Mouse (Mus musculus) intestine, postnatal 0 days (tissue): ENCODE data around the gene Faiml. TPM values are rescaled to one million over a fixed set of nuclear protein-coding genes. Genes with fewer than 3 reads are reported as not detected.

Source experiments
- ATAC-seq: fragments of 200-750 bp; cut with Nextera tagmentation; 2 replicates; pipeline ENCODE4 v1.8.0; 2017; ENCODE audit warnings: mild to moderate bottlenecking, moderate TSS enrichment, moderate library complexity
- H3K27ac ChIP-seq: fragments of 300-500 bp; sonication (generic); 2 replicates; pipeline ENCODE4 v1.5.1; 2014; ENCODE audit warnings: mild to moderate bottlenecking, low read depth, low read length, moderate library complexity
- H3K27me3 ChIP-seq: fragments of 300-500 bp; sonication (generic); replicated peaks from 2 replicates; pipeline ENCODE4 v1.6.1; 2014; ENCODE audit warnings: low read length, mixed read lengths; ENCODE audit not compliant: control insufficient read depth, insufficient read depth
- H3K36me3 ChIP-seq: fragments of 300-500 bp; sonication (generic); 2 replicates; pipeline ENCODE4 v1.6.1; 2014; ENCODE audit warnings: mild to moderate bottlenecking, moderate library complexity; ENCODE audit not compliant: control insufficient read depth, insufficient read depth
- H3K4me1 ChIP-seq: fragments of 300-500 bp; sonication (generic); replicated peaks from 2 replicates; pipeline ENCODE4 v1.6.1; 2014; ENCODE audit warnings: antibody characterized with exemption, low read length, mixed read lengths; ENCODE audit not compliant: control insufficient read depth, insufficient read depth
- H3K4me2 ChIP-seq: fragments of 300-500 bp; sonication (generic); replicated peaks from 2 replicates; pipeline ENCODE4 v1.6.1; 2014; ENCODE audit warnings: low read depth, mild to moderate bottlenecking, moderate library complexity
- H3K4me3 ChIP-seq: fragments of 300-500 bp; sonication (generic); 2 replicates; pipeline ENCODE4 v1.5.1; 2014; ENCODE audit warnings: low read depth, low read length
- H3K9ac ChIP-seq: fragments of 300-500 bp; sonication (generic); 2 replicates; pipeline ENCODE4 v1.6.1; 2014; ENCODE audit warnings: mild to moderate bottlenecking, low read depth, low read length
- H3K9me3 ChIP-seq: fragments of 300-500 bp; sonication (generic); 2 replicates; pipeline ENCODE4 v1.6.1; 2016; ENCODE audit warnings: mixed run types; ENCODE audit not compliant: control insufficient read depth
- CTCF ChIP-seq: sonication (generic); IDR thresholded peaks from 2 replicates; pipeline ENCODE4 v1.5.1; 2016; ENCODE audit warnings: low read depth, mild to moderate bottlenecking, control low read depth, antibody characterized with exemption, moderate library complexity
- WGBS: fragments of 180-500 bp; shearing (Covaris S2); extraction: QIAGEN DNeasy Blood & Tissue Kit; methylation state at CpG from one replicate; pipeline ENCODE4 v1.1.7; 2014; 5-methylcytosine and 5-hydroxymethylcytosine counted together
- polyA plus RNA-seq: library from polyadenylated mRNA; unstranded; fragments of >200 nt; fragmentation: Nextera tagmentation; extraction: Ambion mirVana; gene quantifications from 2 replicates; pipeline ENCODE4 v1.2.1, GENCODE M21; 2015

Faiml gene
- polyA plus RNA-seq, 1 experiment from 2014 or later, result not detected

DNA sequence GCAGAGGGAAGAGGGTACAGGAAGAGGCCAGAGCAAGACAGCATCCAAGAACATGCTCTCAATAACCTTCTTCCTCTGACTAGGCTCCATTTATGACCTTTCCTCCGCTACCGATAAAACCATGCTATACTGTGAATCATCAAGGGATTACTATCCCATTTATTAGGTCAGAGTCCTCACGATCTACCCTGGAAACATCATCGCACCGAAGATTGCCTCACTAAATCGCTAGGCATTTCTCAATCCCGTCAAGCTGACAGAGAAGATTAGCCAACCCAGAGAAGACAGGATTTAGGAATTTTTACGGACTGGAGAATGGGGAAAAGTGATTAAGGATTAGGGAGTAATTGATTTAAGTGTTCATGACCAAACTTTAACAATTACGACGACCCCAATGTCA, 1.2 kb upstream of the Faiml start:
- no peak overlapping the region for H3K9ac ChIP-seq
- WGBS, result 47% methylated on average over 10 of the region's 10 CpGs

GRCm38 (mm10) chr9:99229450-99229849, 7.6 kb downstream of the Faiml start:
- no peaks in the 10 kb centered on the region for H3K9me3 ChIP-seq
- no peaks in the 10 kb centered on the region for H3K27me3 ChIP-seq
- H3K4me3 ChIP-seq, result no peak overlapping the region
- WGBS, result 82% methylated on average over 14 of the region's 14 CpGs
- no peak for ATAC-seq
- no peak for TF ChIP-seq CTCF
- H3K27ac ChIP-seq, result no peak overlapping the region
- H3K4me1 ChIP-seq, result no peaks in the 10 kb centered on the region
- no peaks in the 10 kb centered on the region for H3K36me3 ChIP-seq
- H3K9ac ChIP-seq, result no peak overlapping the region
- H3K4me2 ChIP-seq, result no peak overlapping the region

More for the DNA sequence above, 1.2 kb upstream of the Faiml start:
- H3K36me3 ChIP-seq, result no peaks in the 10 kb centered on the region
- no peak overlapping the region for H3K27ac ChIP-seq
- TF ChIP-seq CTCF, result no peak
- no peaks in the 10 kb centered on the region for H3K9me3 ChIP-seq
- no peak overlapping the region for H3K4me3 ChIP-seq
- no peak overlapping the region for H3K4me2 ChIP-seq
- peak; percentile 34; the same call in 1 of the 2 replicates for ATAC-seq
- no peaks in the 10 kb centered on the region for H3K27me3 ChIP-seq
- H3K4me1 ChIP-seq, result no peaks in the 10 kb centered on the region

GRCm38 (mm10) chr9:99224583-99224982, 12.5 kb downstream of the Faiml start:
- TF ChIP-seq CTCF, result no peak
- H3K4me2 ChIP-seq, result no peak overlapping the region
- no peak overlapping the region for H3K9ac ChIP-seq
- WGBS, result 65% methylated on average over 3 of the region's 3 CpGs
- ATAC-seq, result no peak
- no peaks in the 10 kb centered on the region for H3K4me1 ChIP-seq
- no peak overlapping the region for H3K4me3 ChIP-seq
- no peaks in the 10 kb centered on the region for H3K36me3 ChIP-seq
- no peaks in the 10 kb centered on the region for H3K27me3 ChIP-seq
- H3K27ac ChIP-seq, result no peak overlapping the region
- no peaks in the 10 kb centered on the region for H3K9me3 ChIP-seq

GRCm38 (mm10) chr9:99221636-99222035, 15.4 kb downstream of the Faiml start:
- Histone ChIP-seq H3K9ac (no peak overlapping the region), H3K9me3 (no peaks in the 10 kb centered on the region), H3K4me2 (no peak overlapping the region), H3K4me1 (no peaks in the 10 kb centered on the region), H3K27ac (no peak overlapping the region), H3K4me3 (no peak overlapping the region), H3K36me3 (no peaks in the 10 kb centered on the region), H3K27me3 (no peaks in the 10 kb centered on the region)
- 88% methylated on average over 4 of the region's 4 CpGs for WGBS
- TF ChIP-seq CTCF, result no peak
- no peak for ATAC-seq

- H3K27ac ChIP-seq, result no peak overlapping the region
- no peak for TF ChIP-seq CTCF
- H3K4me1 ChIP-seq, result no peaks in the 10 kb centered on the region
- no peak overlapping the region for H3K4me3 ChIP-seq
- ATAC-seq, result peak; percentile 43; the same call in 1 of the 2 replicates
- no peak overlapping the region for H3K9ac ChIP-seq
- H3K4me2 ChIP-seq, result no peak overlapping the region
- H3K36me3 ChIP-seq, result no peaks in the 10 kb centered on the region
- H3K9me3 ChIP-seq, result no peaks in the 10 kb centered on the region
- no peaks in the 10 kb centered on the region for H3K27me3 ChIP-seq
- WGBS, result 20% methylated on average over 6 of the region's 6 CpGs
Measured at GRCm38 (mm10) chr9:99217999-99218719, 18.9 kb downstream of the Faiml start.

DNA sequence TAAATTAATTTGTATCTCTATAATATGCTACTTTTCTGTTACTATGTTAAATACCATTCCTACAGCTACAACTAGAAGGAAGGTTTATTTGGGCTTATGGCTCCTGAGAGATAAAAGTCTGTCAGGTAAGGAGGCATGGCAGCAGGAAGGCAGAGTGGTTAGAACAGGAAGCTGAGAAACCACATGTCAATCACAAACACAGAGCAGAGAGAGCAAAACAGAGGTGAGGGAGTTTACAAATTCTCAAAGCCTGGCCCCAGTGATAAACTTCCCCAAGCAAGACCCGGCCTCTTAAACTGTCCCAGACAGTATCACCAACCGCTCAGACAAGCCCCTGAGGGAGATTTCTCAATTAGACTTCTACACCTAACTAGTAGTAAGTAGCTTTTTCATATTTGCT, 20.9 kb downstream of the Faiml start:
- no peak for TF ChIP-seq CTCF
- Histone ChIP-seq H3K27ac (no peak overlapping the region), H3K9ac (no peak overlapping the region), H3K4me1 (no peaks in the 10 kb centered on the region), H3K27me3 (no peaks in the 10 kb centered on the region), H3K9me3 (no peaks in the 10 kb centered on the region), H3K36me3 (no peaks in the 10 kb centered on the region), H3K4me2 (no peak overlapping the region), H3K4me3 (no peak overlapping the region)
- whole genome bisulfite sequencing, result 62% methylated on average over 2 of the region's 2 CpGs
- ATAC-seq, result no peak
